Mouse (Mus musculus): ENCODE data around the gene Fastkd1. TPM values are rescaled to one million over a fixed set of nuclear protein-coding genes. Genes with fewer than 3 reads are reported as not detected.
"Not testable (repeated sequence)": the region's sequence is repeated elsewhere in the genome, so short reads cannot be mapped to it uniquely, and the experiment has no call there.

The Fastkd1 gene
- polyA plus RNA-seq, 1 experiment from 2014 or later, result 16.9 TPM

- Histone ChIP-seq H3K4me2 (replicated peaks; ENCODE audit: low read depth, low read length) (no peak overlapping the region), H3K27ac (ENCODE audit: low read length) (no peak overlapping the region), H3K4me3 (ENCODE audit: low read depth, low read length) (no peak overlapping the region), H3K9ac (replicated peaks; ENCODE audit: low read depth, low read length) (no peak overlapping the region), H3K27me3 (ENCODE audit: control insufficient read depth, insufficient read depth, low read length) (no peaks in the 10 kb centered on the region), H3K9me3 (ENCODE audit: control insufficient read depth, low read depth, low read length) (no peaks in the 10 kb centered on the region), H3K4me1 (ENCODE audit: control insufficient read depth, insufficient read depth, low read length) (no peaks in the 10 kb centered on the region), H3K36me3 (ENCODE audit: control insufficient read depth, insufficient read depth, low read length) (no peaks in the 10 kb centered on the region)
- whole genome bisulfite sequencing, result 92% methylated on average over 4 of the region's 4 CpGs
- no peak for ATAC-seq (ENCODE audit: insufficient number of reproducible peaks, insufficient read depth, low FRiP score, low read depth)
Measured at GRCm38 (mm10) chr2:69667656-69668055, 45.7 kb downstream of the Fastkd1 start.

GRCm38 (mm10) chr2:69663827-69664476 is 49.4 kb downstream of the Fastkd1 start:
- no peak overlapping the region for H3K4me2 ChIP-seq (replicated peaks; ENCODE audit: low read depth, low read length)
- 74% methylated on average over 13 of the region's 13 CpGs for WGBS
- no peak for ATAC-seq (ENCODE audit: insufficient number of reproducible peaks, insufficient read depth, low FRiP score, low read depth)

GRCm38 (mm10) chr2:69659326-69659725 is 54.0 kb downstream of the Fastkd1 start:
- H3K9ac ChIP-seq (replicated peaks; ENCODE audit: low read depth, low read length), result no peak overlapping the region
- no peaks in the 10 kb centered on the region for H3K4me1 ChIP-seq (ENCODE audit: control insufficient read depth, insufficient read depth, low read length)
- H3K27me3 ChIP-seq (ENCODE audit: control insufficient read depth, insufficient read depth, low read length), result no peaks in the 10 kb centered on the region
- no peaks in the 10 kb centered on the region for H3K9me3 ChIP-seq (ENCODE audit: control insufficient read depth, low read depth, low read length)
- peaks cover 5% of the 10 kb centered on the region for H3K36me3 ChIP-seq (ENCODE audit: control insufficient read depth, insufficient read depth, low read length)
- no peak overlapping the region for H3K27ac ChIP-seq (ENCODE audit: low read length)
- WGBS, result 89% methylated on average over 4 of the region's 4 CpGs
- H3K4me2 ChIP-seq (replicated peaks; ENCODE audit: low read depth, low read length), result no peak overlapping the region
- H3K4me3 ChIP-seq (ENCODE audit: low read depth, low read length), result no peak overlapping the region
- ATAC-seq (ENCODE audit: insufficient number of reproducible peaks, insufficient read depth, low FRiP score, low read depth), result no peak

More at GRCm38 (mm10) chr2:69663827-69664476, 49.4 kb downstream of the Fastkd1 start:
- Histone ChIP-seq H3K27ac (ENCODE audit: low read length) (no peak overlapping the region), H3K9me3 (ENCODE audit: control insufficient read depth, low read depth, low read length) (no peaks in the 10 kb centered on the region), H3K9ac (replicated peaks; ENCODE audit: low read depth, low read length) (no peak overlapping the region), H3K4me3 (ENCODE audit: low read depth, low read length) (no peak overlapping the region), H3K36me3 (ENCODE audit: control insufficient read depth, insufficient read depth, low read length) (peaks cover 3% of the 10 kb centered on the region), H3K4me1 (ENCODE audit: control insufficient read depth, insufficient read depth, low read length) (no peaks in the 10 kb centered on the region), H3K27me3 (ENCODE audit: control insufficient read depth, insufficient read depth, low read length) (no peaks in the 10 kb centered on the region)

- H3K27ac ChIP-seq (ENCODE audit: low read length), result no peak overlapping the region
- no peaks in the 10 kb centered on the region for H3K9me3 ChIP-seq (ENCODE audit: control insufficient read depth, low read depth, low read length)
- H3K27me3 ChIP-seq (ENCODE audit: control insufficient read depth, insufficient read depth, low read length), result no peaks in the 10 kb centered on the region
- peaks cover 3% of the 10 kb centered on the region; the same call in 1 of the 2 replicates for H3K4me1 ChIP-seq (ENCODE audit: control insufficient read depth, insufficient read depth, low read length)
- no peak for ATAC-seq (ENCODE audit: insufficient number of reproducible peaks, insufficient read depth, low FRiP score, low read depth)
- no peak overlapping the region for H3K4me3 ChIP-seq (ENCODE audit: low read depth, low read length)
- H3K36me3 ChIP-seq (ENCODE audit: control insufficient read depth, insufficient read depth, low read length), result peaks cover 5% of the 10 kb centered on the region; the same call in 1 of the 2 replicates
- no peak overlapping the region for H3K9ac ChIP-seq (replicated peaks; ENCODE audit: low read depth, low read length)
- WGBS, result 84% methylated on average over 5 of the region's 5 CpGs
- no peak overlapping the region for H3K4me2 ChIP-seq (replicated peaks; ENCODE audit: low read depth, low read length)
Measured at GRCm38 (mm10) chr2:69649716-69650115, 63.6 kb downstream of the Fastkd1 start.

- Histone ChIP-seq H3K27ac (ENCODE audit: low read length) (no peak within 1 kb of the TSS), H3K9me3 (ENCODE audit: control insufficient read depth, low read depth, low read length) (no peaks in the 10 kb centered on the region), H3K9ac (replicated peaks; ENCODE audit: low read depth, low read length) (peak within 1 kb of the TSS; percentile 53), H3K4me3 (ENCODE audit: low read depth, low read length) (peak within 1 kb of the TSS; percentile 87), H3K27me3 (ENCODE audit: control insufficient read depth, insufficient read depth, low read length) (no peaks in the 10 kb centered on the region), H3K4me1 (ENCODE audit: control insufficient read depth, insufficient read depth, low read length) (peaks cover 3% of the 10 kb centered on the region; the same call in 1 of the 2 replicates), H3K36me3 (ENCODE audit: control insufficient read depth, insufficient read depth, low read length) (no peaks in the 10 kb centered on the region), H3K4me2 (replicated peaks; ENCODE audit: low read depth, low read length) (peak within 1 kb of the TSS; percentile 69)
- peak; percentile 91 for ATAC-seq (ENCODE audit: insufficient number of reproducible peaks, insufficient read depth, low FRiP score, low read depth)
- 2% methylated on average over 43 of the region's 43 CpGs for WGBS
Measured at GRCm38 (mm10) chr2:69646726-69647490, 66.4 kb downstream of the Fastkd1 start, which contains the start of gene Bbs5. Gene Bbs5 (plus strand): TSS chr2:69647171.

GRCm38 (mm10) chr2:69644968-69645617 is 68.2 kb downstream of the Fastkd1 start:
- peaks cover 3% of the 10 kb centered on the region; the same call in 1 of the 2 replicates for H3K4me1 ChIP-seq (ENCODE audit: control insufficient read depth, insufficient read depth, low read length)
- no peak overlapping the region for H3K4me2 ChIP-seq (replicated peaks; ENCODE audit: low read depth, low read length)
- no peaks in the 10 kb centered on the region for H3K36me3 ChIP-seq (ENCODE audit: control insufficient read depth, insufficient read depth, low read length)
- ATAC-seq (ENCODE audit: insufficient number of reproducible peaks, insufficient read depth, low FRiP score, low read depth), result no peak
- no peak overlapping the region for H3K9ac ChIP-seq (replicated peaks; ENCODE audit: low read depth, low read length)
- WGBS, result 86% methylated on average over 11 of the region's 11 CpGs
- no peaks in the 10 kb centered on the region for H3K9me3 ChIP-seq (ENCODE audit: control insufficient read depth, low read depth, low read length)
- H3K27me3 ChIP-seq (ENCODE audit: control insufficient read depth, insufficient read depth, low read length), result no peaks in the 10 kb centered on the region
- no peak overlapping the region for H3K27ac ChIP-seq (ENCODE audit: low read length)
- H3K4me3 ChIP-seq (ENCODE audit: low read depth, low read length), result no peak overlapping the region

GRCm38 (mm10) chr2:69640100-69640499 is 73.2 kb downstream of the Fastkd1 start:
- Histone ChIP-seq H3K27ac (ENCODE audit: low read length) (no peak overlapping the region), H3K4me1 (ENCODE audit: control insufficient read depth, insufficient read depth, low read length) (no peaks in the 10 kb centered on the region), H3K4me3 (ENCODE audit: low read depth, low read length) (no peak overlapping the region), H3K36me3 (ENCODE audit: control insufficient read depth, insufficient read depth, low read length) (no peaks in the 10 kb centered on the region), H3K27me3 (ENCODE audit: control insufficient read depth, insufficient read depth, low read length) (no peaks in the 10 kb centered on the region), H3K9me3 (ENCODE audit: control insufficient read depth, low read depth, low read length) (no peaks in the 10 kb centered on the region; the same call in 1 of the 2 replicates), H3K9ac (replicated peaks; ENCODE audit: low read depth, low read length) (no peak overlapping the region), H3K4me2 (replicated peaks; ENCODE audit: low read depth, low read length) (no peak overlapping the region)
- ATAC-seq (ENCODE audit: insufficient number of reproducible peaks, insufficient read depth, low FRiP score, low read depth), result no peak
- WGBS, result 68% methylated on average over 10 of the region's 10 CpGs

GRCm38 (mm10) chr2:69637989-69638388 is 75.3 kb downstream of the Fastkd1 start:
- not testable (repeated sequence) for H3K4me3 ChIP-seq (ENCODE audit: low read depth, low read length); H3K9me3 ChIP-seq (ENCODE audit: control insufficient read depth, low read depth, low read length); H3K4me2 ChIP-seq (replicated peaks; ENCODE audit: low read depth, low read length); H3K36me3 ChIP-seq (ENCODE audit: control insufficient read depth, insufficient read depth, low read length); ATAC-seq (ENCODE audit: insufficient number of reproducible peaks, insufficient read depth, low FRiP score, low read depth); H3K27ac ChIP-seq (ENCODE audit: low read length); H3K4me1 ChIP-seq (ENCODE audit: control insufficient read depth, insufficient read depth, low read length); H3K9ac ChIP-seq (replicated peaks; ENCODE audit: low read depth, low read length); H3K27me3 ChIP-seq (ENCODE audit: control insufficient read depth, insufficient read depth, low read length)
- 71% methylated on average over 7 of the region's 7 CpGs for WGBS

All from stomach, embryonic 14.5 days (tissue).